Mouse (Mus musculus) T-cell, adult 2 months (primary cell): ENCODE measurements around the gene Sult1a1.
A peak's percentile ranks its signal among the peaks of the same experiment; 100 is the strongest.
"Not testable (repeated sequence)": the region's sequence is repeated elsewhere in the genome, so short reads cannot be mapped to it uniquely, and the experiment has no call there.

Experiments used
- DNase-seq: peaks from one replicate; pipeline ENCODE4 v3.0.0; 2022; ENCODE audit warnings: low spot score

Gene Sult1a1

DNA sequence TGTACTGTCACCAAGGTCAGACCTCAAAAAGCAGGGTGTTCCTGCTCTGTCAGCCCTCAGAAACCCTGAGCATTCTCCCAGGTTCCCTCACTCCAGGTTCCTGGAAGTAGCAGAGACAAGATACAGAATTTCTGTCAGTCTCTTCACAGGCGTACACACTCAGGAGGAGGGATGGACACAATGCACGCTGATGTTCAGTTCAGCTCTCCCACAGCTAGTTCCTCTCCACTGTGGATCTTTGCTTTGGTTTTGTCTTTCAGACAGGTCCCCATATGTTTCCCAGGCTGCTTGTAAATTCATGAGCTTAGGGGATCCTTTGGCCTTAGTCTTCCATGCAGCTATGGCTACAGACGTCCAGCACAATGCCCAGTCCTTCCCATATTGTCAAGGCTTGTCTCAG lies 20.7 kb upstream of the Sult1a1 start:
- DNase-seq = no peak

DNA sequence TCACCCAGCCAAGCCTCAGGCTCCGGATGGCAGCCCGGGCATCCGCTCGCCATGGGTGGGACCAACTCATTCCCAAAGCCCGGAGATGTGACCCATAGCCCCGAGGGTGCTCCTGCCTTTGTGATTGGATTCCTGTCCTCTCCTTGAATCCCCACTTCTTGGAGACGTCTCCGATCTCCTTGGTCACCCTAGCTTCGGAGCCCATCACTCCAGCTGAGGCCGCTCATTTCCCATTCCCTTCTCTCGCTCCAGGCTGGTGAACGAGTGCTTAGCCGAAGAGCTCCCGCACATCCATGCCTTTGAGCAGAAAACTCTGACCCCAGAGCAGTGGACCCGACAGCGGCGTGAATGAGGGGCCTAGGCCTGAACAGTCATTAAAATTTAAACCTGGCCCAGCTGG lies 20.1 kb upstream of the Sult1a1 start:
- DNase-seq = no peak

DNA sequence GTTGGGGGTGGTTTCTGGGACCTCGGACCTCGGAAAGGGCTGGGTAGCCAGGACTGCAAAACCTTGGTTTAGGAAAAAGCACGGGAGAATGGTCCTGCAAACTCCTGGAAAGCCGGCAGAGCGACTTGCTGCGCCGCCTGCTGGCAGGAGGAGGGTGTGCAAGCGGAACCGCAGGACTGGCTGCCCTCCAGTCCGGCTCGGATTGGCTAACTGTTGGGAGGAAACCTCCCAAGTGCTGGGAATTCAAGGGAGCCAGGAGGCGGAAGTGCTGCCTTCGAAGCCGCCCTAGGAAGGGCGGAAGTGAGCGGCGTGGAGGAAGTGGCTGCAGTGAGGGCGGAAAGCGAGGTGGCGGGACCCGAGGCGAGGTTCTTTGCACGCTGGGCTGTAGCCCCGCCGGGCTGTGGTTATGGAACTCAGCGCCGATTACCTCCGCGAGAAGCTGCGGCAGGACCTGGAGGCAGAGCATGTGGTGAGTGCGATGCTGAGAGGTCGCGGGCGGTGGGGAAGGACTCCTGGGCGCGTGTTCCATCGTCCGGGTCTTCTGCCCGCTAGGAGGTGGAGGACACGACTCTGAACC lies 19.5 kb upstream of the Sult1a1 start, which contains the start of gene Slx1b:
Slx1b (minus strand) TSS at position 154 of the 577 bp plus-strand sequence.
- peak; percentile 94 for DNase-seq

DNA sequence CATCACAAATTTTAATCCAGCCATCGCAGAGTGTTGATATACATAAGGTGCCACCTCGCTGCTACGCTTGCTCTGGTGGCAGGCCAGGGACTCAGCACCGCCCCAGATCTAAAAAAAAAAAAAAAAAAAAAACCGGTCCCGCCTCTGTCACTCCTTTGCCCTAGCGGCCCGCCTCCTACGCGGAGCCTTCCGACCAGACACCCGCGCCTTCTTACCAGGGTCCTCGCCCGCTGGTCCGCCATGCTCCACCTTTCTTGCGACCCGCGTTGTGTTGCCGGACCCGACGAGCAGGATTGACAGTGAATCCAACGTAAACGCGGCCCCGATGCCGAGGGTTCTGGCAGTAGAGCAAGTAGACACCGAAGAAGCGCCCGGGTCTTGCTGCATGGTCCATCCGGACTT lies 19.0 kb upstream of the Sult1a1 start, which contains the start of gene Bola2:
Bola2 (plus strand) TSS at position 192 of the 402 bp plus-strand sequence.
- peak; percentile 74 for DNase-seq

DNA sequence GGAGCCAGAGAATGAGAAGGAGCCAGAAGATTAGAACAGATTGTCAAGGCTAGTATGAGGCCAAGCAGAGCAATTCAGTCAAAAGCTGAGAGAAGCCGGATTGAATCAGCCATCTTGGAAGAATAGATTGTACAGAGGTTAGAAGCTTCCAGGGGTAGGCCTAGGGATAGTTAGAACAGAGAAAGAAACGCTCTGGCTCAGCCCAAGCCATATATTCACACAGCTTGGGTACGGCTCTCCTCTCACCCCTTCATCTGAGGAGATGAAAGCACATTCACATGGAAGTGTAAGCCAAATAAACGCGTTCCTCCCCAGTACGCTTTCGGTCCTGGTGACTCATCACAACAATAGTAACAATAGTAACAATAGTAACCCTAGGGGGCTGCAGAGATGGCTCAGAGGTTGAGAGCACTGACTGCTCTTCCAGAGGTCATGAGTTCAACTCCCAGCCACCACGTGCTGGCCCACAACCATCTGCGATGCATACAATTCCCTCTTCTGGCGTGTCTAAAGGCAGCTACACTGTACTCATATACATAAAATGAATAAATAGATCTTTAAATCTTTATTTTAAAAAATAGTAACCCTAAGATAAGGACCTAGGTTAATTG lies 18.3 kb upstream of the Sult1a1 start:
- no peak for DNase-seq

DNA sequence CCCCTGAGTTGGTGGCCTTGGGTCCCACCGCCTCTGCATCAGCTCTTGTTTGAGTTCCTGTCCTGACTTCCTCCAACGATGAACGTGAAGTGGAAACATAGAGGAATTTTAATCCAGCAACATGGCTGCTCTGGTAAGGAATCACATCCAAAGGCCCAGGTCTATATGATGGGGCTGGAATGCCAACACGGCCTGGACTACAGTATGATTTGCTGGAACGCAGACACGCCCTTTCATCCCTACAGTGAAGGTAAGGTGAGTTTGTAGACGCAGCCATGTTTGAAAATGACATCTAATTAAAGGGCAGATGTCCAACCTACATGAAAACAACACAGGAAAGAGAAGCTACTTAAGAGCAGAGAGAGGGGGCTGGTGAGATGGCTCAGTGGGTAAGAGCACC lies 17.5 kb upstream of the Sult1a1 start:
- no peak for DNase-seq

DNA sequence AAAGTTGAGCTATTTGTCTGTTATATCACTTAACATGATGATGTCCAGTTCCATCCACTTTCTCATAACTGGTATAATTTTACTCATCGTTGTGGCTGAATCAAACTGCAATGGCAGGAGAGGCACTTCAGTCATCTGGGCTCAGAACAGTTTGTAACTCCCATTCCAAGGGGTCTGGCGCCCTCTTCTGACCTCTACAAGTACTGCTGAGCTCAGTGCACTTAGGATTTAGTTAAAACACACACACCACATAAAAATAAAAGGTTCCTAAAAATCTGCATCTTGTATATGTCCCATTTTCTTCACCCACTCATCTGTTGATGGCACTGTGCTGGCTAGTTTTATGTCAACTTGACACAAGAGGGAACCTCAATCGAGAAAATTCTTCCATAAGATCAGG lies 17.0 kb upstream of the Sult1a1 start:
- DNase-seq = peak; percentile 85

DNA sequence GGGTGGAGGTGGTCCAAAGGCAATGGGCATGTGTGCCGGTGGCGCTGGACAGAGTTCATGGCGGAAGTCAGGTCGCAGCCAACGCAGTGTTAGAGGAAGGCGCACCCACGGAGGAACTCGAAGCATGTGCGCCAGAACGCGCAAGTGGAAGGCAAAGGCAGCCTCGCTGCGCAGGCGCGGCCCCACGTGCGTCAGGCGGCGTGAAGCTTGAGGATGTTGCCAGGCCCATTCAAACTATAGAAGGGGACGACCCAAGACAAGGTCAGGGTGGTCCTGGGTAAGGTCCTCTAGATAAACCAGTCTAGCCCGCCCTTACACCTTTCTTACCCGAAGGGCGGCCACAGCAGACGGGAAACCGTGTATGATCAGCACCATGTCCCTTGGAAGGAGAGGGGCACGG lies 16.2 kb upstream of the Sult1a1 start:
- DNase-seq = no peak

DNA sequence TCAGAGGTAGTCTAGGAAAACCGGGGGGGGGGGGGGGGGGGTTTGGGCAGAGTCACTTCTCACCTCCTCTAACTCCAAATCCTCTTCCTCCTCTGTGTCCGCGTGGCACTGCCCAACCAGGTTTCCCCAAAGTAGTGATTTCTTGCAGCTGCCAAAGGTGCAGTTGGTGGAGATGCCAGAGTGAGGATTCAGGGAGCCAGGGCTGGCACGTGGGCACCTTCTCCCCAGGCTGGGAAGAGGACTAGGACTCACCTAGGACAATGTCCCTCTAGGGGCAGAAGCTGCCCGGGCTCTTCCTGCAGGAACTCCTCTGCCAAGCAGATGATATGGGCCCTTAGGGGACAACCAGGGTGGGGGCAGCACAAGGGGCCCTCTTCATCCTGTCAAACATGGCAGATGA lies 15.4 kb upstream of the Sult1a1 start:
- no peak for DNase-seq

DNA sequence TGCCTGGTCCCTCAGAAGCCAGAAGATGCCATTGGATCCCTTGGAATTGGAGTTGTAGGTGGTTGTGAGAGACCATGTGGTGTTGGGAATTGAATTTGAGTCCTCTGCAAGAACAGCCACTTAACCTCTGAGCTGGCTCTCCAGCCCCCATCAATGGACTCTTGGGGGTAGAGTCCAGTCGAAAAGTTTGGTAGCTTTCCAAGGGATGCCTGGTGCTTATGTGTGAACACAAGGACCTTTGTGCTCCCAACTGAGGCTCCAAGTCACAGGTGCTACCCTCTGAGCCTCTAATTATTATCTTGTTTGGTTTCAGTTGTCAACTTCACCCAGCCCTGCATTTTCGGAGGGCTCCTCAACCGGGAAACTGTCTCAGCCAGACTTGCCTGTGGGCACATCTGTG lies 14.5 kb upstream of the Sult1a1 start:
- DNase-seq = no peak

DNA sequence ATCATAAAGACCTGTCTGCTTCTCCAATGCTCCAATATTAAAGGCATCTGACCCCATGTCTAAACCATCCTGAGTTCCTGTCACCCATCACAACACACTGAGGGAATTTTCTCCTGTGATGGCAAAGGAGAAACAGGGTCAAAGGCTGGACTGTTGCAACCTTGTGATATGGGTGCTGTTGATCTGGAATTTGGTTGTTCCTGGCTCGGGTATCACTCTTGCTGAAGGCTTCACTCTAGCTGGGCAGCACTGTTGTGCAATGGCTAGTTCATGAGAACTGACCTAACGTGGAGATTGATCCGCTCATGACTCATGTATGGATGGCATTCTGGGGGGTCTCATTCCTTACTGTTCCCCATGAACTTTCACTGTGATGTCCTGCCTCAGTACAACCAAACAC lies 12.8 kb upstream of the Sult1a1 start:
- DNase-seq = no peak

DNA sequence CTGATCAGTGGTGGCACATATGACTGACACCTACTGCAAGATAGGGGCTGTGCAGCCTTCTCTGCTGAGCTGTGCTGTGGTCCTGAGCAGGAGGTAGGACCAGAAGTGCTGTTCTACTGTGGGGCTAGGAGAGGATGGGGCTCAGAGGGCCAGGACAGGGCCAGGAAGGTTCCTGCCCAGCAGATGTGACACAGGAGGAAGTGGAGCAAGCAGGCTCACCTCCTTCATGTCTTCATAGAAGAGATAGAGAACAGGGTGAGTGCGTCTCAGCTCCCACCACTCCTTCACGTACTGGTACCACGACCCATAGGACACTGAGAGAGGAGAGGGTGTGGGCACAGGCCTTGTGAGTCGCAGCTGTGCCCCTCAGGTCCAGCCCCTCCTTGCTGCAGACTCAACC lies 11.9 kb upstream of the Sult1a1 start:
- not testable (repeated sequence) for DNase-seq

DNA sequence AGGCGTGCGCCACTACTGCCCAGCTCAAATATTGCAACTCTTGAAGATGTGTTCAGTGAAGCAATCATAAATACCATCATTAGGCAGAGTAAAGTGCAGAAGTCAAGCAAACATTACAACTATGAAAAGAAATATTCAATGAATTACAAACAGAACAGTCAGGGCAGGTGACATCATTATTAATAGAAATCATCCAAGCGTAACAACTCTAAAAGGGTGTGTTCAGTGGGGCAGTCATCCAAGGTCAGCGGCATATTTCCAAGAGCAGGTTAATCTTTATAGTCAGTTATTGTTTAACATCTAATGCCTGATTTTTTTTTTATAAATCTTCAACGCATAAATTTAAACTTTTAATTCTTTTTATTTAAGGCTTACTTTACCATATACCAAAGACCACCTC lies 5.0 kb upstream of the Sult1a1 start:
- no peak for DNase-seq

DNA sequence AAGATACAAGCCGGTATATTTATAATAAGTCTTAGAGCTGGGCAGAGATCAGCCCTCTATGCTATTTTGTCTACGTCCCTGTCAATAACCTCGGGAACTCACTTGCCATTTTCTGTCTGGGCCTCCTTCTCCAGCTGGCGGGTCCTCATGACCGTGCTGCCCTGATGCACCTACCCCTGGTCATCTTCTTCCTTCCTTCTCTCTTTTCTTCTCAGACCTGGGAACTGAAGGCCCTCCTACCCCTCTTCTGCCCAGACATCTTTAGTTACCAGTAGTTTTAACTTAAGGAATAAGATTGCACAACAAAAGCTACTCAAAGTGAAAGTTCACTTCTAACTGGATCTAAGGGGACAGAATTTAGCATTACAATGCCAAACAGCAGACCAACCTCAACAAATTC lies 3.5 kb upstream of the Sult1a1 start:
- DNase-seq = no peak

DNA sequence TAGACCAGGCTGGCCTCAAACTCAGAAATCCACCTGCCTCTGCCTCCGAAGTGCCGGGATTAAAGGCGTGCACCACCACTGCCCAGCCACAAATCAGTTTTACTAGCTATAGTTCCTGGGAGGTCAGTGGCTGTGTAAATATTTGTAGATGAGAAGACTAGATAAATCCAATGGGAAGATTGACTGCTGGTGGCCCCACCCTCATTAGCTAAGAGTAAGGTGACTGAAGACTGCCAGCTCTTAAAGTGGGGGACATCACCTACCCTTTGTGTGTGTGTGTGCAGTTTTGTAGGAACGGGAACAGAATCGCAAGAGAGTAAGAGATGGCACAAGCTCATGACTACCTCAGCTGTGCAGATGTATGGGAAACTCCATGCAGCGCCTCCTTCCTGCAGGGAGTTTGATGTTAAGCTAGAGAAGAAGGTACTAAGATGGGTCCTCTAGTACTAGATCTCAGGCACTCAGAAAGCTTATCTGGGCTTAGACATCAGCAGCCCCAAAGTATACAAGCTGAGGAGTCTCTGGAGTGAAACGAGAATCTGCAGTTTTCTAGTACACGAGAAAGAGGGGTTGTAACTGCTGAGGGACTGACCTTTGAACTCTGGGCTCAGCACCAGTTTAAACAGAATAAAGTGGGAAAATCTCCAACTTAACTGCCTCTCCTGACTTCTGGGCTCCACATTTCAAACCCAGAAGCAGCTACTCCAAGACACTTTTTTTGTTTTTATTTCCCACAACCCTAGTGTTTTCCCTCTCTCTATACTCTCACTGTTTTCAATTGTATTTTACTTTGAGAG lies 2.5 kb upstream of the Sult1a1 start:
- no peak for DNase-seq

DNA sequence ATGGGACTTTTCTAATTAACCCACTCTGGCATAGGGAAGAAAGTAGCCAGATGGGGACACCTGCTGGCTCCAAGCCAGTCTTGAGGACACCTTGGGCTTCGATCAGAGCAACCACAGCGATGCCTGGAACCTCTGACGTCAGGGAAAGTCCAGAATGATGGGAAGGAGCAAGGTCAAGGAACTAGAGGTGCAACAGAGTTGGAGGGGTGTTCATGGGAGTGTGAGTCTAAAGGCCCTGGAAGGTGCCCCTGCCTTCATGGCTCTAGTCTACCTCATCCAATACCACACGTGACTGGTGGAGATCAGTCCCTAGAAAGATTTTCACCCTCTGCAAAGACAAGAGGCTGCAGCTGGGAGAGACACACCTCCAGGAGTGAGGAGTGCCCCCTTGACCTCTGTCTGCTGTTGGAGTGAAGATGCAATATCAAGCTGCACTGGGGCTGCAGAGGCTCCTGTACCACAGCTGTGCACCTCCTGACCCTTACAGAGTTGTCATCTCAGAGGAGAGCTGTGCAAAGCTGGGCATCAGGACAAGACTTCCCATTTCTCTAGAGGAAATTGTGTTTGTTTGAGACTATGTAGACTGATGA lies 494 bp upstream of the Sult1a1 start:
- DNase-seq = no peak

DNA sequence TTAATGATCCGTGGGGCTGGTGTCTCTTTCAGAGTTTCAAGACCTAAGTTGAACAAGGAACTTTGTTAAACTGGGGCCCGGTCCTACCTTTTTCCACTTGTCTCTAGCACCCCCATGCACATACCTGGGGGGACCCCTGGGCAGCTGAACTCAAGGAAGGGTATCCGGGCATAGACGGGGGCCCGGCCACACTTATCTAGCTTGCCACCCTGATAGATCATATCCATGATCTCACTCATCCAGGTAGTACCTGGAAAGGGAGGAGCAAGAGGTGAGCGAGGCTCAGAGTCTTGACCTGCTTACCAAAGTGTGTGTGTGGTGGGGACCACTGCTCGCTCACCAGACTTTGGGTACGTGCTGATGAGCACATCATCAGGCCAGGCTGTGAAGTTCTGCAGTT lies 1.1 kb downstream of the Sult1a1 start:
- no peak for DNase-seq

DNA sequence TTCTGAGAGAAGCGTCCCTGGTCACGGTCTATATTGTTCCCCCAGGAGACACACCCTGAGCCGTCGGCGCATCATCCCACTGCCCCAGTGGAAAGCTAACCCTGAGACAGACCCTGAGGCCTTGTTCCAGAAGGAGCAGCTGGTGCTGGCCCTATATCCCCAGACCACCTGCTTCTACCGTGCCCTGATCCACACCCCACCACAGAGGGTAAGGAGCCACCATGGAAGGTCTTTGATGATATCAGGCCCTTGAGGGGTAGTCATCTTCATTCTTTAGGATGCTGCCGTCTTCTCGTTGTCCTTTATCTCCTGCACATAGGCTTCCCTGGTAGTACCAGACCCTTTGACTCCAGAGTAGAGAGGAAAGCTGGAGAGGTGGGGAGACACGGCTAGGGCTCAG lies 4.1 kb downstream of the Sult1a1 start:
- no peak for DNase-seq

DNA sequence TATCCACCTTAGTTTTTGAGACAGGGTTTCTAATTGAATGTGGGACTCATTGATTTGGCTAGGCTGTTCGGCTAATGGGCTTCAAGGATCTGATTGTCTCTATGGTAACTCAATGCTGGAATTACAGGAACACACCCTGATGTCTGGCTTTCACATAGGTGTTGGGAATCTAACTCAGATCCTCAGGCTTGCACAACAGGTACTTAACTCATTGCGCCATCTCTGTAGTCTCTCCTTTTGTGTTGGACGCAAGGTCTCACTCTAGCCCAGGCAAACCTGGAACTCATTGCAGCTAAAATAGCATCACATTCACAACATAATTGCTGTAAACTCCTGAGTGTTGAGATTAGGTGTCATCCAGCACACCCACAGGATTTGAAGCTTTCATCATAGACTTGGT lies 6.1 kb downstream of the Sult1a1 start:
- DNase-seq = no peak

DNA sequence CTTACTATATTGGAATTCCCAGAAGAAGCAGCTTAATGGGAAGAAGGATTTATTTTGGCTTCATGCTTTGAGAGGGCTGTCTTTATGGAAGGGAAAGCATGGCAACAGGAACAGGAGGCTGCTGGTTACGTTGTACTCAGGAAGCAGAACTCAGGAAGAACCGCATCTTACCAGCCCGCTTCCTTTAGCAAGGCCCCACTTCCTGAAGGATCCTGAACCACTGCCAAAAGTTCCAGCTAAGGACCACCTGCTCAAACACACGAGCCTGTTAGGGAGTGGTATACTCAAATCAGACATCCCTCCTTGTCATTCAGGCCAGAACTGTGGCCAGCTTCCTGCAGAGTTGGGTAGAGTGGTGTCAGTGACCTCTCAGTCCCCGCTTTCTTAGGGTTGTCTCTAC lies 7.8 kb downstream of the Sult1a1 start:
- DNase-seq = no peak

DNA sequence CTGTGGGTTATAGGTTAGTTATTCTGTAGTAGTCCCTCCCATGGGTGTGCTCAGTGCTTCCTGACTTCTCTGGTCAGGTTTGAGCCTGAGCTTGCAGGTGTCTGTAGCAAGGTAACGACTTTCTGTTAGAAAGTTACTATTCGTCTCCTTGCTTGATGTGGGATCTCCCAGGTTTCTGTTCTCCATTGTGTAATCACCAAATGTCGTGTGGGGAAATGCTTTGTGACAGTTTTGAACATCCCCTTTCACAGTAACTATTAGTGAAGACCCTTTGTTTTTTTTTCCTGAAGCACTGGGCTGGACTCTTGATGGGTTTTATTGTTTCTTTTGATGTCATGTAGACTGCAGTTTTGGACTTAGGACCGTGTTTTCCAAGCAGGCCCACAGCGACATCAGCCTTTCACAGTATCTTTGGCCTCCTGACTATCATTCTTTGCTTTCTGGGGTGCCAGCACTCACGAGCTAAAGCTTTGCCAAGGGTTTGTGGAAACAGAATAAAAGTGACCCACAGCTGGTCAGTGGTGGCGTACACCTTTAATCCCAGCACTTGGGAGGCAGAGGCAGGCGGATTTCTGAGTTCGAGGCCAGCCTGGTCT lies 8.6 kb downstream of the Sult1a1 start:
- no peak for DNase-seq

DNA sequence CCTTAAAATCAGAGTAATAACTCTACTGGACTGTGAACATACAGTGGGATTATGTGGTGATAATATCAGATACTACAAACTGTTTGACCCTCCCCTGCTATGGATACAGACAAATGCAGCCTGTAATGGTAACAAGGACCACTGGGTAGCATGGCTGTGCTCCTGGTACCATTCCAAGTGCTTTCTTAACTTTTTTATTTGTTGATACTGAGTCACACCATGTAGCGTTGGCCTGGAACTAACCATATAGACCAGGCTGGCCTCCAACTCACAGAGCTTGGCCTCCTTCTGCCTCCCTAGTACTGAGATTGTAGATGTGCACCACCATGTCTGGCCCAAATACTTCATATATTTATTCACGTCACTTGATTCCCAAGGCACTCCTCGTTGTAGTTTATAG lies 11.0 kb downstream of the Sult1a1 start:
- no peak for DNase-seq

DNA sequence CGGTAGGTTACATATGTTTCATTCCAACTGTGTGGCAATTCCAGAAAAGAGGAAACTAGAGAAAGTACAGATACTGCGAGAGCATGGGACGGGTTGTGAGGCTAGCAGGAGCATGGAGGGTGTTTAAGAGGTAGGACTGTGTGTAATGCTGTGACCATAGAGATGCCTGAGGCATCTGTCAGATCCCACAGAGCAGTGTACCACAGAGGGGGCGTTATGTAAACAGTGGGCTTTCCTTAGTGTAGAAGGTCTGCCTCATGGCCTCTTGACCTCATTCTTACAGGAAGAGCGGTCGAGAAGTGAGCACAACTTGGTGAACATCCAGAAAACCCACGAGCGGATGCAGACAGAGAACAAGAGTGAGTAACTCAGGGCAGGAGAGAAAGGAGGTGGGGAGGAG lies 12.6 kb downstream of the Sult1a1 start:
- DNase-seq = no peak
